In the genomic region with DNA sequence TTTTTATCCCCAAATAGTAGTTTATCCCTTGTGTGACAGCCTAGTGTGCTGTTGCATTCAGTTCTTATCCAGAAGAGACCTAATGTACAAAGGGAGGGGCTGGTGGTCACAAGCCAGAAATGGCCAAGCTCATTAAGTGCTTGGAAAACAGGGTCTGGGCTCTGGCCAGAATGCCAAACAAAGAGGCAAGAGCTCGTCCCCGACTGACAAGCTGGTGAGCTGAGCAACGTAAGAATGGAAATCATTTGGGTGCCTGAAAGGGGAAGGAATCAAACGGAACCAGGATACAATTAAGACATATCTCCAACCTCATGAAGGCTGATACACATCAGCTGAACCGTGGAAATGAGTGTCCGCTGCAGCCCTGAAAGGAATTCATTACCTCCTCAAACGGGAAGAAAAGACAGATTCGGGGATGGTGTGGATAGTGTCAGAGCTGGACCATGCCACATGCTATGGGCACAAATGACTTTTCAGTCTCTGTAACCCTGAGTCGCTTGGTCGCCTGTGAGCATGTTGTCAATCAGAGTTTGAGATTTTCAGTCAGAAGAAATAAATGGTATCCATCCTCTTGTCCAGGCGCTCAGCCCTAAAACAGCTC, we compare ENCODE assay signal across 11 mouse cellular contexts.
DNase-seq lines count a peak whose midpoint lies in the region; ATAC-seq and TF ChIP-seq lines count a peak whose summit lies in the region.
"Had no signal": no experiment of that assay in that cellular context is flagged by ENCODE, and none has a peak within 500 bp of the region (broad histone marks: within the 10 kb centered on the region; RNA-seq: fewer than 3 reads in every experiment).

No protein-coding gene starts in this region.

- peak; percentile 25; the same call in 1 of the 2 replicates for ATAC-seq in midbrain, embryonic 16.5 days

- DNase-seq in cerebellum, postnatal 10 days: peak; percentile 87 to 92
- DNase-seq in cerebellum, adult 8-10 months: no peak
- DNase-seq in layer of hippocampus, adult 2 months (ENCODE audit: low spot score in 2 of 2): peak in 1 of 2 experiments; percentile 32
- DNase-seq in layer of hippocampus, adult 18-20 months (ENCODE audit: low spot score in 2 of 2): no peak
- DNase-seq in heart, postnatal 4 days: peak; percentile 54
- no peak for DNase-seq in B cell, adult 2 months
- DNase-seq in spleen, postnatal 14 days (ENCODE audit: low spot score in 2 of 2): no peak
- DNase-seq: layer of hippocampus, adult 9-11 months; lung, embryonic 14.5 days had no signal

- no peak for TF ChIP-seq CTCF in layer of hippocampus, adult 2 months (conservative IDR thresholded peaks at IDR 0.05)

- no peaks in the 10 kb centered on the region for H3K36me3 ChIP-seq in midbrain, embryonic 16.5 days (ENCODE audit: control insufficient read depth, insufficient read depth, low read length)
- H3K36me3 ChIP-seq: limb, embryonic 12.5 days had no signal

- H3K4me1 ChIP-seq in midbrain, embryonic 16.5 days (ENCODE audit: control insufficient read depth, insufficient read depth, low read length): peaks cover 31% of the 10 kb centered on the region

- H3K4me2 ChIP-seq in midbrain, embryonic 16.5 days (ENCODE audit: low read length): no peak overlapping the region
- H3K4me2 ChIP-seq: limb, embryonic 12.5 days; lung, embryonic 14.5 days had no signal

- no peaks in the 10 kb centered on the region for H3K9me3 ChIP-seq in midbrain, embryonic 16.5 days (replicated peaks; ENCODE audit: control insufficient read depth, low read length, poor library complexity, severe bottlenecking)
- H3K9me3 ChIP-seq: limb, embryonic 12.5 days had no signal

- H3K9ac ChIP-seq in midbrain, embryonic 16.5 days (ENCODE audit: low read depth, low read length): no peak overlapping the region
- H3K9ac ChIP-seq: limb, embryonic 12.5 days; lung, embryonic 14.5 days had no signal

- no peak overlapping the region for H3K4me3 ChIP-seq in layer of hippocampus, adult 2 months
- no peak overlapping the region for H3K4me3 ChIP-seq in midbrain, embryonic 16.5 days (ENCODE audit: low read depth, low read length)
- H3K4me3 ChIP-seq: limb, embryonic 12.5 days had no signal

- no peaks in the 10 kb centered on the region for H3K27me3 ChIP-seq in midbrain, embryonic 16.5 days (ENCODE audit: control insufficient read depth, insufficient read depth, low read depth, low read length)
- H3K27me3 ChIP-seq: limb, embryonic 12.5 days had no signal

- peak overlapping the region; percentile 54 for H3K27ac ChIP-seq in layer of hippocampus, adult 2 months
- H3K27ac ChIP-seq in midbrain, embryonic 16.5 days (ENCODE audit: low read length): peak overlapping the region; percentile 4
- H3K27ac ChIP-seq: limb, embryonic 12.5 days had no signal

- WGBS in midbrain, embryonic 16.5 days: 28% methylated on average over 11 of the region's 11 CpGs

Comparison
In these comparisons a context has a peak if more than half of its experiments do, and no peak if none do; other contexts are left out.
1. DNase-seq: peak in cerebellum, postnatal 10 days (2 of 2) and heart, postnatal 4 days (single experiment); none in cerebellum, adult 8-10 months (single experiment), layer of hippocampus, adult 18-20 months (0 of 2), B cell, adult 2 months (0 of 2) and spleen, postnatal 14 days (0 of 2).